Mouse (Mus musculus) E14TG2a.4 (cell line): ENCODE results near the gene Tmem114.

Experiments used
- CTCF ChIP-seq: conservative IDR thresholded peaks from 2 replicates; pipeline ENCODE4 v1.5.1; 2014; ENCODE audit warnings: low read length
- NANOG ChIP-seq: IDR thresholded peaks from 2 replicates; pipeline ENCODE4 v1.6.1; 2014; ENCODE audit warnings: borderline replicate concordance, low read length, mixed read lengths
- POU5F1 ChIP-seq: IDR thresholded peaks from 2 replicates; pipeline ENCODE4 v1.6.1; 2014; ENCODE audit warnings: low read length, borderline replicate concordance

GRCm38 (mm10) chr16:8418126-8418525, 6.8 kb downstream of the Tmem114 start:
- TF ChIP-seq CTCF (no peak), POU5F1 (no peak), NANOG (no peak)
